Mouse (Mus musculus) ovary, postnatal 36 days (tissue): ENCODE measurements at regions not wholly inside any gene's neighbourhood (a gene's known extent, or its start where the extent isn't known, plus 50 kb on each side); places are given as distances from the start of the nearest gene placed in this dataset.

Source experiments
- DNase-seq: peaks from one replicate; pipeline ENCODE4 v3.0.0; 2022; ENCODE audit warnings: low spot score, mixed read lengths

DNA sequence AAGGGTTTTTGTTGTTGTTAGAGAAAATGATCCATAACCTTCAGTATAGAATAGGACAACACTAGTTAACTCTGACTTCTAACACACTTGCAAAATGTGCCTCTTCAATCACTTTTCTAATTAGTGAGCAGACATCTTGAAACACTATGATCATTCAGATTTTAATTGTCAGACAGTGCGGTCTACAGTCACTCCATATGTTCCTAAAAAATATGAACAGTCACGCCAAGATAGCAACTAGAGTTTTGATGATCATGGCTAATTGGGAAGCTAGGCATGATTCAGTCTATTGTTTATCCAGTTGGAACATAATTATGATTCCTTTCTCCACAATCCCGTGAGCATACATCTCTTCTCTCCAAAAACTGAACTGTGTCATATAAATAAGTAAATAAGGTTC, 372.1 kb downstream of the Fam198b start:
- DNase-seq: no peak

DNA sequence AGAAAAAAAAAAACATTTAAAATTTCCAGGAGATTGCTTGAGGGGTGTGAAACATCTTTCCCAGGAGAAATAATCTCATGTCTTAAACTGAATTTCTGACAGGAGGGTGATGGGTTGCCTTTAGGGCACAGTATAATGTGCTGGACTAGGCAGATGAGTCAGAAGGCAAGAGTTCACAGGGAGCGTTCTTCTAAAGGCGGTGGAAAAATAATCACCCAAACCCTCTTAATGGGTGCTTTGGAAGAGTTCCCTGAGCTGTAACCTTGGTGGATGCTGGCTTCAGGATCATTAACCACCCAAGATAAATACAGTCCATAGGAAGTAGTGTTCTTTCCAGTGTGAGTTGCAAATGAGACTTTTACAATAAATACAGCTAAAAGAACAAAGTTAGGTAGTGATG, 378.8 kb downstream of the Fam198b start:
- no peak for DNase-seq

DNA sequence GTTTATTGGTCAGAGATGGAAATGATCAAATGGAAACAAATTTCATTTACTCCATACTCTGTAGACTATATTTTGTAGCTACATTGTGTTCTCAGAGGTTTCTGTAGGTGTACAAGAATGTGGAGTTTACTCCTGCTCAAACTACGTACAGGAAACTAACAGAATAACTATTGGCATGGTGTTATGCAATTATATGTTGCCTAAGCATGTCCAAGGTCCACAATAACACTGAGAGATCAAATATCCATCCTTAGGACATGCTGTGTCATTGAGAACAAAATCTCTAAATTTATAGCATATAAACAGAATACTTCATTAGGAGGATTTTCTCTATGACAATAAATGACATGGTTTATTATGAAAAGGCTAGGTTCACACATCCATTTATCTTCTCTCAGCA, 400.3 kb downstream of the Fam198b start:
- no peak for DNase-seq

DNA sequence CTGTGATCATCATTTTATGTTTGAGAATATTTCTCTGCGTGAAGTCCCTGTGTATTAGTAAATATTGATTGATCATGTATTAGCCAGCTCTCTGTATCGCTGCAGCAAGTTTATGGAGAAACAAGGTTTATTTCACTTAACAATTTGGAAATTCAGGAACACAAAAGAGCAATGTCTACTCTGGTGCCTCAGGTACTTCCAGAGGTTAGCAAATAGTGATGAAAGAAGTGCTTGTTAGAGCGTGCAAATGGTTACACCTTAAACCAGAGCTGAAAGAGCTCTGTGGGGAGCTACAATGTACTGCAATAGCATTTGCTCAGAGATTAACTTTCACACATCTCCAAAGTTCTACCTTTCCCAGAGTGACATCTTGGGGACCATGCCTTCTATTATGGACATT, 400.9 kb downstream of the Fam198b start:
- no peak for DNase-seq

DNA sequence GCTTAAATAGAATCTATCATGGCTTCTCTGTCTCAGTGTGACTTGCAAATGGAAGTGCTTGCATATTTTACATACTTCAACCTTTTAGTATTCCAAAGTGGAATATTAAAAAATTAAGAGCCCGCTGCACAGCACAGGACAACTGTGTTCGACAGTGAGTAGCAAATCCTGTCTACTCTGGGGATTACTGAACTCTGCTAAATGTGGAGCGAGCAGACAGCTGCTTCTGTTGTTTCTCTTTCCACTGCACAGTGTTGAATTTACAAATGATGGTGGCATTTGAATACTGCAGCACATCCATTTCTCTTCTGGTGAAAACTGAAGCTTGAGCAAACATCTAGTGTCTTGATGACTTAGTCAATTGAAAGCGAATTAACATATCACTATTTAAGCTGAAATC, 409.2 kb downstream of the Fam198b start:
- no peak for DNase-seq

DNA sequence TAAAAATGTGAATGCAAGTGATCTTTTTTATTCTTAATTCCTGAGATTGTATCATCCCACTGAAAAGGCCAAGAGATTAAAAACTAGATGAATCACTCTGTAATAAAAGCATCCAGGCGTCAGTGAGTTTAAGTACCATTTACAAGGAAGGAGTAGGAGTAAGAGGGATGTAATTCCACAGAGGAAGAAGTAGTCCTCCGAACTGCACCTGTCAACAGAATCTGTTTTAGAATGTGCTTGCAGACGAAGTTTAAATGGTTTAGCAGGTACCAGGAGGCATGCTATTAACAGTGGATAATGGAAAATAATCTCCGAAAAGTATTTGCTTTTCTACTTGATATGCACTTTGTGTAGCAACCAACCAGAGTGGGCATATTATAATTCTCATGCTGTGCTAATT, 423.3 kb downstream of the Fam198b start:
- DNase-seq: no peak

DNA sequence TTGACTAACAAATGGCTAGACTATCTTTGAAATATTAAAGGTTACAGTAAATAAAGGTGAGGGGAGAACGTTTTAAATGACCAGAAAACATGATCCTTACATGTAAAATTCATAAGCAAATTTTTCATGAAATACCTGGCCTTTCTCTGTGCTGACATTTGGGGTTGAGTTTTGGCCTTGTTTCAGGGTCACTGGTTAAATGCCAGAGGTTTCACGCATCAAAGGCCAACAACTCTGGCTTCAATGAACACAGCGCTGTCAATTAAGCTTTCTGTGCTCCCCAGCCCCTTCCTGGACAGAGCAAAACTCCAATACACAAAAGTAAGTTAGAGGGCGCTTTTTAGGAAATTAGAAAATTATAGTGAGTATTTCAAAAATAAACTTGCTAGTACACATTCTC, 425.6 kb downstream of the Fam198b start:
- no peak for DNase-seq

DNA sequence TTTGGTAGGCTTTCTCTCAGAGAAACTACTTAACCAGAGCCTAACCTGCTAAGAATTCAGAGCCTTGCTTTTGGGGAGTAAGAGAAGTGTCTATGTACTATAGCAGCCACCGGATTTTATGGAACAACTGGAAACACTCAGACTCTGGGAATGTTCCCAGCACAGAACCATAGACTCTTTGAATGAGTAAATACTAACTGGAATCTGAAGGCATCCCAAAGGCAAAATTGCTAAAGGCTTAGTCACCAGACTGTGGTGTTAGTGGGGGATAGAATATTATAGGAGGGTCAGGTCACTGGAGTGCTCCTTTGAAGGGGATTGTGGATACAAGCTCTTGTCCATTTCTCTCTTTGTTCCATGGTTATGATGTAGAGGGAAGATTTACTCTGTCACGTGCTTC, 427.4 kb downstream of the Fam198b start:
- DNase-seq: no peak

DNA sequence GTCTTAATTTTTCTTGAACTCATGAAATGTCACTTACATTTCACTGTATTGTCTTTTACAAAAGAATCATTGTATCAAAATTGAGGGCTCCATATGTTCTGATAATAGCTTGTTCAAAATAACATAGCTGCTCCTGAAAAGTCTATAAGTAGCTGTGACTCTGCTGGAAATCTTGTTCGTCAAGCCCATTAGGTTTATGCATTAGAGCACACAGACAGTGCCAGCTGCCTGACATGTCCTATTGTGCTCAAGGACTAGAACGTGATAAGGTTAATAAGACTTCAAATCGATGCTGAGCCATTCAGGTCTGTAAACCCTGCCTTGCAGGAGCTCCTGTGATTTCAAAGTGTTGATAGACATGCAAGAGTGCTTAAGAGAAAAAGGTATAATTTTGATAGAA, 438.0 kb downstream of the Fam198b start:
- no peak for DNase-seq

DNA sequence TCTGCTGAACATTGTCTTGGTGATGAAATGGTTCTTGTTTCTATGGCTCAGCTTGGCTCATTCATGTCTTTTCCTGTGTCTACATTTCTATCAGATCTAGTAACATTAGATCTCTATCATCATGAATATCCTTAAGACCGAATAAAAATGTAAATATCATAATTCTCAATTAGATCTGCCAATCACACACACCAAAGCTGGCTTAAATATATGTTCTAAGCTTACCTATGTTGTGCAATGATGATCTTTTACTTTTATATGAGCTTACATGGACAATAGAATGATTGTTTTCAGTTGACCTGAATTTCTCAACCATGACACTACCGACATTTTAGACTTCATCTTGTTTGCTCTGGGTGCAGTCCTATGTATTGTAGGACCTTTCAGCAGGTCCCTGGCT, 440.4 kb downstream of the Fam198b start:
- DNase-seq: no peak

DNA sequence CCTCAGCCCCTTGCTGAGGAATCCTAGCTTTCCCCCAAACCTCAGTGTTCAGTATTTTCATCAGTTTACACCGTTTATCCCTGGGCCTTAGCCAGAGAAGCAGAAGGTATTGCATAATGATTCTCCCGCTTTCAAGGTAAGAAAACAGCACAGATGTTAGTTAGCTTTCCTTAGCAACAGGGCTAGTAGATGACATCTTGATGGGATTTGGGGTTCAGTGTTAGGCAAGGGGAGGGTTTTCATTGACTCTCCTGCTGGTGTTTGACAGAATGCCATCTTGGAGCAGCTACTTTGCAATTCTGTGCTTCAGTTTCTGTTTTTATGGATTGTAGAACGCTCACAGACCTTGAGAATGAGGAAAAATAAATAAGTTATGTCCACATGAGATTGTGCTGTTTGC, 447.4 kb downstream of the Fam198b start:
- no peak for DNase-seq

DNA sequence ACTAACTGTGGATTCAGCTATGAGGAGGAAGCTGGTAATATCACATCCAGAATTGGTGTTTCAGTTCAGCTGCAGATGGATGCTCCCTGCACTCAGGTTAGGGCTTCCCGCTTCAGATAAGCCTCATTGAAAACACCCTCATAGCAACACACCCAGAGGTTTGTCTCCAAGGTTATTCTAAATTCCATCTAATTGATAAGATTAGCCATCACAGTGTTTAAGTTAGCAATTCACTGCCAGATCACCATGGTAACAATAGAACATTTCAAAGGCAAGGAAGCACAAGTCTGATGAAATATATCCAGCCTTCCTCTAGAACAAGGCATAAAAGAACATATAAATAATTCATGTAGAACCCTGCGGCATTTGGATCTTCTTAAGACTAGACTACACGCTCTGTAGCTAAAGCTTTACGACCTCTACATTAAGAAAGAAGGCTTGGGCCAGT, 450.1 kb downstream of the Fam198b start:
- DNase-seq: no peak

DNA sequence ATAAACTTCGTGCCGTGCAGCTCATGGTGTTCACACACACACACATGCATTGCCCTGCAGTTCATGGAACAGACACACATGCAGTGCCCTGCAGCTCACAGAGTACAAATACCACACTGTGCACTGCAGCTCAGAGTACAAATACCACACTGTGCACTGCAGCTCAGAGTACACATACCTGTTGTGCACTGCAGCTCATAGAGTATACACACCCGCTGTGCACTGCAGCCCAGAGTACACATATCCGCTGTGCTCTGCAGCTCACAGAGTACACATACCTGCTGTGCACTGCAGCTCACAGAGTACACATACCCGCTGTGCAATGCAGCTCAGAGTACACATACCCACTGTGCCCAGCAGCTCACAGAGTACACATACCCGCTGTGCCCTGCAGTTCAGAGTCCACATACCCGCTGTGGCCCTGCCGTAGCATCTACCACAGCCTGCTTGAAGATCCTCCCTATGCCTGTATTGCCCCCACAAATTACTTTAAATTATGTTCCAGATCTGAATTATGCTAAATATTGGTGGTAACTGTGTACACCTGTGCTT, 451.9 kb downstream of the Fam198b start:
- DNase-seq: no peak

DNA sequence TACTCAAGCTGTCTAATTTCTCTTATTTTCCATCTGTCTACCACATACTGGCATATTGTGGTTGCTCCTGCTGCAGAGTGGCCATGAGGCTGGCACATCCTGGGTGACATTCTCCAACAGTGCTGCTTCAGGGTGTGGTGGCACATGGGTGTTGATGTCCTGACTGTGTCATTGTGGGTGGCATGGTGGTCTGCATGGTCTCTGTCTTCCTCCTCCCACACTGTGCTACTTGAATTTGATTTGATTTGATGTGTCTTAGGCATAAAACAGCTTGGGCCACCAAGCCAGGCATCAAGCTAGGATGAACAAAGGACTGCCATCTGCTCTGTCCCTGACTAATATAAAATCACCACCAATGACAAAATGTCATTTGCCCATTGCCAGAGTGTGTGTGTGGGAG, 434.7 kb downstream of the Gria2 start:
- no peak for DNase-seq

DNA sequence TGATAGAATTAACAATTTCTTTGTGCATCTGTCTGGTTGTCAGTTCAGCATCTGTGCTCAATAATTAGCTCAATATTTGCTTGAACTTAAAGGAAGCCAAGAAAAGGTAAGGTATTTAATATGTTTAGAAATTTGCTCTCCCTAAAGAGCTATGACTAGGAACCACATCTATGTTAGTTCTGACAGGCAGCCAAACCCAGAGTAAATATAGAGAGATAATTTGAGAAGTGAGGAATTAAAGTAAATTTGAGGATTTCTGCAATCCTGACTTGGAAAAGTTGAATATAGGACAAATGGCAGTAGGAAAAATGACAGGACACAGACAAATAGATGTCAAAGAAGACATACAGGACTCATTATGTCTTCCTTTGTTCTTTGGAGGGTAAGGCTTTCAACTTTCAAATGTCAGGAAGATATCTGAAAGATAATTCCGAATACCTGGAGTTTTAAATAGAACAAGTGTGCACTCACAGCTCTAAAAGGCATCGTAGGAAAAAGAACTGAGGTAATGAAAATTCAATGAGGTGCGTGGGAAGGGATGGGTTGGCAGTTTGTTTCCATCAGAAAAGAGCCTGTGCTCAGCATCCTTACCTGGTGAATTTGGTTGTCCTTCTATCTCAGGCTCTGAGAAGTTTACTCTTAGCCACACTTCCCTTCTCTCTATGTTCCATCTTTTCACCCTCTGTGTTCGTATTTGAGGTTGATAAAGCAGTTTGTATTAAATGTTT, 433.3 kb downstream of the Gria2 start:
- no peak for DNase-seq

DNA sequence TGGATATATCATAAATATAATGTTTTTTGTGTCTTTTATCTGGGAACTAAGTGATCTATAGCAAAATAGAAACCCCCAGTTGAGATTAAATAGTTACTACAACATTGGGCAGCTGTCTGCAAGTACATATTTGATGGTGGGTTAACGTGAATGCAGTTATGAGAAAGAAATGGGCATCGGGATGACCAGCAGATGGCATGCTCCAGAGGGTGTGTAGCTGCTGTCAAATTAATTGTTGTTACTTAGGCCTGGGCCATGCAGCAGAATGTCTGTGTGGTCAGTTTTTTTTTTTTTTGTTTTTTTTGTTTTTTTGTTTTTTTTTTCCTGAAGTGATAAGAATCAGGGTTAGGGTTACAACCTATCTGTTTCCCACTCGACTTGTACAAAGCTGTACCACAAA, 430.2 kb downstream of the Gria2 start:
- no peak for DNase-seq

DNA sequence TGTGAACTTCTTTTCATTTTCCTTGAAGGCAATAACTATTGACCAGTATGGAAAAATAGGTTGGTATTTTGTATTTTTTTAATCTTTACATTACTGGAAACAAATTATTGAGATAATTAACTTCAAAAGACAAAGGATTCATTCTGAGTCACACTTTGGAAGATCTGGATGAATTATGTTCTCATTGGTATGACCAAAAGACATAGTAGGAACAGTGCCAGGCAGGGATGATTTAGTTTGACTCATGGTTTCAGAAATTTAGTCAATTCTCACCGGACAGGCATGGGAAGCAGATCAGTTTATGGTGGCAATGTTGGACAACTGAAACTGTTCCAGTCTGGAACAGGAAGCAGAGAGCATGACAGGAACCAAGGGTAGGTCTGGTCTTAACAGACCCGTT, 416.6 kb downstream of the Gria2 start:
- DNase-seq: no peak

DNA sequence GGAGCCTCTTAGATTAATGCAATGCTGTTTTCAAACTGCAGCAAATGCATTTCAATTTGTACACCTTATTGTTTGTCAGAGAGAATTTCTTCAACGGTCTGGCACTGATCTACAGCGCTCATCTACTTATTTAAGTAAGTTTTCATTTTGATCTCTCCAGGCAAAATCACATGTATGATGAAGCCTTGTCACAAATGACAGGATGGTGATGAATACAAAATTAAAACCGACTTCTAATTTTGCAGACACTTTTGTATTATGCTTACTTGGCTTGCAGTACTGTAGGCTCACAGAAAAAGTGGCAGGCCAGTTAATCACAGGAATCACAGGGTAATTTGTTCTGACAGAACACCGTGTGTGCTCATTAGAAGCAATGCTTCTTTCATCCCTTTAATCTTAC, 406.4 kb downstream of the Gria2 start:
- no peak for DNase-seq

DNA sequence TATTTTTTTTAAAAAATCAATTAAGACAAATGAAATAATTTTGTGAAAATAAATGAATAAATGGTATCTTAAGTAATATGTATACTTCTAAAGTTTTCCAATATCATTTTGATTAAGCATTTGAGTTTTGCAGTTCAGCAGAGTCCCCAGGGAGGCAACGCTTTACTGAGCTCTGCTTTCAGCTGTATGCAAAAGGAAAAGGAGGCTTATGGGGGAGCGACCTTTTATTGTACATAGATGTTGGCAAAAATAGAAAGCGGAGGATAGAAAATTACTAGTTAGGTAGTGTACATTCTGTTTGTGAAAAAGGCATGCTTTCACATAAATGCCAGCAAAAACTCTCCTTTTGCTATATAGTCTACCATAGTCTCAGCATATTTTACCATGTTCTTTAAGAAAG, 382.2 kb downstream of the Gria2 start:
- no peak for DNase-seq

DNA sequence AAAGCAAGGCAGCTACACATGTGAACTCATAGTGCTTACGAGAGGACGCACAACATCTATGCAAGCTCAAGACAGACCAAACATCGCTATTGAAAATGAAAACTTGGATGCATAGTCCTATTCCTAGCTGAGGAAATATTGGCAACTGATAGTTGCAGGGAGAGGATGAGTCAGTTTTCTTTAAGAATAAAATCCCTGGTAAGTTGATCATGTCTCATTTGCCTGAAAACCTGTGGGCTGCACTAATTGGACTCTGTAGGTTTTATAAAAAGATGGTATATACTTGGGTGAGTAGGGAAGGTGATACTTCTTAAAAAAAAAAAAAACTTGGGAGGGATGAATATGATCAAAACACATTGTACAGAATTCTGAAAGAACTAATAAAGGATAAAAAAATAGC, 381.2 kb downstream of the Gria2 start:
- DNase-seq: no peak

DNA sequence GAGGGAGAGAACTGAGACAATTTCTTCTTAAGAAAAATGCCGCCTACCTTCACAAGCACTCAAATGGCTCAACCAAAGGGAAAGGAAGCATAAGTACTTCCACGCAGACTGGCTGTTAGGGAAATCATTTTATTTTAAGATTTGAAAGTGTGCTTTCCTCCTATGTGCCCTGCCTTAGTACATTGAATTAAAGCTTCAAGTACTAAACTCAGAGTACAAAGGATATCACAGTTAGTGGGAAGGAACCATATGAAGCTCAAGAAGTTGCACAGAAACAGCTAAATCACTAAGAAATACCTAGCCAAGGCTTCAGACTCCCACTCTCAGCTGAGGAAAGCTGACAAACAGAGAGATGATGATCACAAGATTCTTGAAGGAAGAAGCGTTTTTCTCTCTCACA, 380.5 kb downstream of the Gria2 start:
- no peak for DNase-seq

DNA sequence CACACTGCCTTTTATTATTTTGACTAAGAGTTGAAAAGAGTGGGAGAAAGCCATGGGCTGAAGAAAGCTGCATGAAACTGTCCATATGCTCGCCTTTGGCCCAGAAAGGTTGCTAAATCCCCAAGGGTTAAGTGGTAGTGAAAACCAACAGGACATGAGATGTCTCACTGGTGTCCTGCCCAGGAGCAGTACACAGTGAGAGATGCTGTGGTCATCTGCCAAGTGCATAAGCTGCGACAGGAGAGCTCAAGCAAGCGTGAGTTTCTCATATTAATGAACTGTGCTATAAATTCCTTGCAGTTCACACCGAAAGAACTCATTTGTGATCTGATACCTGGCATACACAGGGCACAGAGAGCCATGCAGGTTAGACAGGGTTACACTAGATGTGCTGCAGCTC, 380.0 kb downstream of the Gria2 start:
- DNase-seq: no peak
